In genomic region chr3:155723011-155723510, GRCm38 (mm10) we compare ENCODE assay signal across 26 mouse cellular contexts.
"Had no signal": no experiment of that assay in that cellular context is flagged by ENCODE, and none has a peak within 500 bp of the region (broad histone marks: within the 10 kb centered on the region; RNA-seq: fewer than 3 reads in every experiment).

No protein-coding gene starts in this region.

- H3K9ac ChIP-seq: heart, embryonic 12.5 days; hindbrain, embryonic 12.5 days; hindbrain, embryonic 14.5 days; intestine, embryonic 15.5 days; limb, embryonic 12.5 days; liver, embryonic 12.5 days had no signal

- DNase-seq: gastrocnemius, adult 2 months; gastrocnemius, postnatal 10 days; gastrocnemius, postnatal 25 days; heart, adult 18-20 months; heart, postnatal 10 days; heart, postnatal 4 days; kidney, adult 18-20 months; kidney, adult 8-10 months; kidney, postnatal 10 days; kidney, postnatal 25 days; kidney, postnatal 4 days; liver had no signal

- H3K4me1 ChIP-seq: heart, embryonic 10.5 days; heart, embryonic 12.5 days; hindbrain, embryonic 10.5 days; hindbrain, embryonic 12.5 days; intestine, embryonic 15.5 days; limb, embryonic 10.5 days; limb, embryonic 12.5 days; liver, embryonic 12.5 days had no signal

- H3K27ac ChIP-seq: gastrocnemius, adult 2 months; heart, embryonic 10.5 days; hindbrain, embryonic 10.5 days; hindbrain, embryonic 12.5 days; hindbrain, embryonic 14.5 days; intestine, embryonic 15.5 days; layer of hippocampus, adult 2 months; left cerebral cortex, adult 2 months; limb, embryonic 10.5 days; limb, embryonic 12.5 days; liver, embryonic 12.5 days had no signal

- ATAC-seq: hindbrain, embryonic 16.5 days; inflammation-experienced regulatory T-cells, adult 6 months; intestine, embryonic 15.5 days; intestine, postnatal 0 days; liver, embryonic 12.5 days had no signal

- H3K4me2 ChIP-seq: heart, embryonic 12.5 days; hindbrain, embryonic 12.5 days; hindbrain, embryonic 14.5 days; intestine, embryonic 15.5 days; limb, embryonic 12.5 days; liver, embryonic 12.5 days had no signal

- H3K9me3 ChIP-seq: heart, embryonic 10.5 days; heart, embryonic 12.5 days; hindbrain, embryonic 10.5 days; hindbrain, embryonic 12.5 days; intestine, embryonic 15.5 days; limb, embryonic 10.5 days; limb, embryonic 12.5 days; liver, embryonic 12.5 days had no signal

- H3K36me3 ChIP-seq: heart, embryonic 10.5 days; heart, embryonic 12.5 days; hindbrain, embryonic 10.5 days; hindbrain, embryonic 12.5 days; intestine, embryonic 15.5 days; limb, embryonic 10.5 days; limb, embryonic 12.5 days; liver, embryonic 12.5 days had no signal

- H3K27me3 ChIP-seq: heart, embryonic 12.5 days; hindbrain, embryonic 12.5 days; intestine, embryonic 15.5 days; limb, embryonic 12.5 days; liver, embryonic 12.5 days had no signal

- H3K4me3 ChIP-seq: gastrocnemius, adult 2 months; heart, embryonic 10.5 days; heart, embryonic 12.5 days; hindbrain, embryonic 10.5 days; hindbrain, embryonic 12.5 days; intestine, embryonic 15.5 days; layer of hippocampus, adult 2 months; left cerebral cortex, adult 2 months; limb, embryonic 10.5 days; limb, embryonic 12.5 days; liver, embryonic 12.5 days had no signal
